Mouse (Mus musculus): ENCODE measurements around the gene Scgb1b19. TPM values are rescaled to one million over a fixed set of nuclear protein-coding genes. Genes with fewer than 3 reads are reported as not detected.
"Not testable (repeated sequence)": the region's sequence is repeated elsewhere in the genome, so short reads cannot be mapped to it uniquely, and the experiment has no call there.

Scgb1b19 gene
- polyA plus RNA-seq (2015; fragmentation: Nextera tagmentation; extraction: Ambion mirVana), result not detected in 2 replicates

DNA sequence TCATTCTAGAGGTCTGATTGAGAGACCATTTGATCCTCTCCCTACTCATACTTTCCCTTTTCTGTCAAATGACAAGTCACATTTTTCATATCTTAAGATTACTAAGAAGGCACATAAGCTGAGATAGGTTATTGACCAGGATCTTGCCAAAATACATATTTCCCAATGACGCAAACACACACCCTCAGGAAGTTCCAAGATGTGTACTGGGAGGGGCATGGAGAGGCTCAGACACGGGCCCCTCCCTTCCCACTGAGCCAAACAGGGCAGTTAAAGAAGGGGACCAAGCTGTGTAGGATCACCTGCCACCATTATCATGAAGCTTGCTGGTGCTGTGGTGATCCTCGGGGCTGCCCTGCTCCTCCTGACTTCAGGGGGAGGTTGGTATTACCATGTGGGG, at the start of gene Scgb1b19:
TSS of gene Scgb1b19 (plus strand) at position 301 of the 400 bp plus-strand sequence.
- not testable (repeated sequence) for H3K36me3 ChIP-seq; H3K27ac ChIP-seq (replicated peaks); H3K4me3 ChIP-seq; H3K27me3 ChIP-seq (replicated peaks); H3K4me2 ChIP-seq; H3K9ac ChIP-seq; H3K9me3 ChIP-seq; ATAC-seq (ENCODE audit: extremely low read depth, insufficient number of reproducible peaks, low FRiP score, low TSS enrichment); H3K4me1 ChIP-seq
- WGBS, result 57% methylated on average over 3 of the region's 3 CpGs

DNA sequence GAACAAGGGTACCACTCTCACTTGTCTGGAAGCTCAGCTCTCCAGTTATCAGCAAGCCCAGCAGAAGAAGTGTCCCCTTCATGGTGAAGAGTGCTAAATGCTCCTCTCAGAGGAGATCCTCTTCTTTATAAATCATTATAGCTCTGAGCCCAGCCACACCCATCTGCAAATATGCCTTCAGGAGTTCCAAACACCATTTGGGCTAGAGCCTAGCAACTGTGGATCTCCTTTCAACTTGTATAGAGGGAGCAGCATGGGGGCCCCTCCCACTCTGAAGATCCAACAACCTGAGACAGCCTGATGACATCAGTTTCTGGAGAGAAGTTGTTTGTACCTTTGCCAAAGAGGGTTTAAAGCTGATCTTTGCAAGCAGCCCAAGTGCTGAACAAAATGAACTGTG, 6.9 kb upstream of the Scgb1b19 start, which contains the start of gene Scgb2b19:
TSS of gene Scgb2b19 (minus strand) at position 101 of the 400 bp plus-strand sequence.
- not testable (repeated sequence) for H3K27ac ChIP-seq (replicated peaks); H3K4me3 ChIP-seq; ATAC-seq (ENCODE audit: extremely low read depth, insufficient number of reproducible peaks, low FRiP score, low TSS enrichment); H3K36me3 ChIP-seq; H3K4me2 ChIP-seq; H3K4me1 ChIP-seq; H3K9me3 ChIP-seq; H3K27me3 ChIP-seq (replicated peaks); H3K9ac ChIP-seq

Other genes with a start within 250 kb of the Scgb1b19 start
- not detected in 2 replicates for gene Scgb2b17, start 230.7 kb upstream of the Scgb1b19 start, polyA plus RNA-seq (2015; fragmentation: Nextera tagmentation; extraction: Ambion mirVana)
- not detected in 2 replicates for gene Scgb1b17, start 223.8 kb upstream of the Scgb1b19 start, polyA plus RNA-seq (2015; fragmentation: Nextera tagmentation; extraction: Ambion mirVana)
- not detected in 2 replicates for gene Scgb2b18, start 113.4 kb upstream of the Scgb1b19 start, polyA plus RNA-seq (2015; fragmentation: Nextera tagmentation; extraction: Ambion mirVana)
- gene Scgb1b18, start 101.7 kb upstream of the Scgb1b19 start, polyA plus RNA-seq (2015; fragmentation: Nextera tagmentation; extraction: Ambion mirVana), result not detected in 2 replicates
- gene Scgb2b19, start 7.0 kb upstream of the Scgb1b19 start, polyA plus RNA-seq (2015; fragmentation: Nextera tagmentation; extraction: Ambion mirVana), result not detected in 2 replicates
- not detected in 2 replicates for gene Scgb2b20, start 79.0 kb downstream of the Scgb1b19 start, polyA plus RNA-seq (2015; fragmentation: Nextera tagmentation; extraction: Ambion mirVana)
- not detected in 2 replicates for gene Scgb1b20, start 85.9 kb downstream of the Scgb1b19 start, polyA plus RNA-seq (2015; fragmentation: Nextera tagmentation; extraction: Ambion mirVana)
- gene Scgb2b21, start 233.2 kb downstream of the Scgb1b19 start, polyA plus RNA-seq (2015; fragmentation: Nextera tagmentation; extraction: Ambion mirVana), result not detected in 2 replicates

Data from heart, embryonic 13.5 days (tissue).